Mouse (Mus musculus): Measurements from ENCODE around the gene Zbtb25. TPM values are rescaled to one million over a fixed set of nuclear protein-coding genes. Genes with fewer than 3 reads are reported as not detected.

Zbtb25 gene
- polyA plus RNA-seq, 1 experiment = 17.9 TPM

DNA sequence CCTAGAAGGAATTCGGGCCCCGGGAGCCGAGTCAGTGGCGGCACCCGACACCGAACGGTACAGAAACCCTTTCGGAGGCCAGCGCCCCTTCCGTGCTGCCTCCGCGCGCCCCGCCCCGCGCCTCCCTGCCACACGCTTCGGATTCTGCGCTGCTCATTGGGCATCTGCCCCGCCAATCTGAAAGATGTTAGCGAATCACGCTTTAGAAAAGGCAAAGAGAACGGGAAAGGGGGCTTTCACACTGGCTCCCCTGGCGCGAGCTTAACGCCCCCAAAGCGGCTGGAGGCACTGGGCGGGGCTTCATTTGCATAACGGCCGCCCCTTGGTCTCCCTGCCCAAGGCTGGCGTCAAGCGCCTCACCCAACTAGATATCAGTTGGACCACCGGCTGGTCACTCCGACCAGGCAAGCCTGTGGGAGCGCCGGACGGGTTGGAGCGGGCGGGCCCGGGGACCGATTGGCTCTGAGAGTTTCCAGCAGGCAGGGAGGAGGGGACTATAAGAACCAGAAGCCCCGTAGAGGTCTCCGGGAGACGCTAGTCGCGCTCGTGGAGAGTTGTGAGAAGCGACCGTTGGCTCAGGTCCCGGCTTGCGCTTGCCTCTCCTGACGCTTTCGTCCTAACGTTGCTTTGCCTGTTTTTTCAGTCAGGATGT, 34.6 kb upstream of the Zbtb25 start, which contains the start of gene Hspa2:
Gene Hspa2, plus strand, starts transcription at position 291 of the 652 bp plus-strand sequence.
- TF ChIP-seq CTCF (IDR thresholded peaks at IDR 0.05; ENCODE audit: extremely low read depth, insufficient read depth, low read length) (no peak), POLR2A (IDR thresholded peaks at IDR 0.05; ENCODE audit: extremely low read depth, insufficient read depth, low read length) (peak; percentile 99)
- Histone ChIP-seq H3K4me1 (ENCODE audit: control insufficient read depth, insufficient read depth, low read length) (peaks cover 3% of the 10 kb centered on the region; the same call in 1 of the 2 replicates), H3K27ac (ENCODE audit: insufficient read depth, low read length) (peak within 1 kb of the TSS; percentile 93), H3K4me3 (ENCODE audit: insufficient read depth, low read length) (peak within 1 kb of the TSS; percentile 71)

GRCm38 (mm10) chr12:76402991-76403885, 33.8 kb upstream of the Zbtb25 start:
- H3K4me3 ChIP-seq (ENCODE audit: insufficient read depth, low read length) = peak overlapping the region; percentile 71
- peaks cover 3% of the 10 kb centered on the region; the same call in 1 of the 2 replicates for H3K4me1 ChIP-seq (ENCODE audit: control insufficient read depth, insufficient read depth, low read length)
- no peak for TF ChIP-seq CTCF (IDR thresholded peaks at IDR 0.05; ENCODE audit: extremely low read depth, insufficient read depth, low read length)
- TF ChIP-seq POLR2A (IDR thresholded peaks at IDR 0.05; ENCODE audit: extremely low read depth, insufficient read depth, low read length) = peak; percentile 56; the same call in 1 of the 2 replicates
- peak overlapping the region; percentile 93 for H3K27ac ChIP-seq (ENCODE audit: insufficient read depth, low read length)

GRCm38 (mm10) chr12:76401674-76402073, 32.3 kb upstream of the Zbtb25 start:
- TF ChIP-seq CTCF (IDR thresholded peaks at IDR 0.05; ENCODE audit: extremely low read depth, insufficient read depth, low read length) (no peak), POLR2A (IDR thresholded peaks at IDR 0.05; ENCODE audit: extremely low read depth, insufficient read depth, low read length) (no peak)
- H3K4me3 ChIP-seq (ENCODE audit: insufficient read depth, low read length) = no peak overlapping the region

DNA sequence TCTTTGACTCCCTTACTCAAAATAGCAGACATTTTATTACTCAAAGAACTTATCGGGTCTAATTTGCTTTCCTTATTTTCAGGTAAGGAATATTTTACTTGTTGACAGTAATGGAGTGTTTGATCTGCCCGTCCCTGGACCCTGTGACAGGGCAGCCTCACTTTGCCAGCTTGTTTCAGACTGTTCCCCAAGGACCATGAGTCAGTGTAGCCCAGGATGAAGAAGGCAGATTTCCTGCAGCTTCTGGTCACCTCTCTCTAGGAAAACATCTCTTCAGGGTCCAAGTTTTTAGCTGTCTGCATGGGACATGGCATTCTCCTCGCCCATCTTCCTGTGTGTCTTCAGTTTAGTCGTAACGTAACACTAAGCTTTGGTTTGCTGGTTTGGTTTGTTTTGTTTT, 27.9 kb upstream of the Zbtb25 start:
- no peak overlapping the region for H3K4me3 ChIP-seq (ENCODE audit: insufficient read depth, low read length)
- H3K27ac ChIP-seq (ENCODE audit: insufficient read depth, low read length) = no peak overlapping the region
- no peak for TF ChIP-seq POLR2A (IDR thresholded peaks at IDR 0.05; ENCODE audit: extremely low read depth, insufficient read depth, low read length)
- no peak for TF ChIP-seq CTCF (IDR thresholded peaks at IDR 0.05; ENCODE audit: extremely low read depth, insufficient read depth, low read length)
- H3K4me1 ChIP-seq (ENCODE audit: control insufficient read depth, insufficient read depth, low read length) = no peaks in the 10 kb centered on the region

More at GRCm38 (mm10) chr12:76401674-76402073, 32.3 kb upstream of the Zbtb25 start:
- Histone ChIP-seq H3K4me1 (ENCODE audit: control insufficient read depth, insufficient read depth, low read length) (peaks cover 3% of the 10 kb centered on the region; the same call in 1 of the 2 replicates), H3K27ac (ENCODE audit: insufficient read depth, low read length) (no peak overlapping the region)

- Histone ChIP-seq H3K4me3 (ENCODE audit: insufficient read depth, low read length) (no peak overlapping the region), H3K27ac (ENCODE audit: insufficient read depth, low read length) (no peak overlapping the region), H3K4me1 (ENCODE audit: control insufficient read depth, insufficient read depth, low read length) (no peaks in the 10 kb centered on the region)
Observed at GRCm38 (mm10) chr12:76392979-76393378, 23.6 kb upstream of the Zbtb25 start.

GRCm38 (mm10) chr12:76391595-76392271, 22.3 kb upstream of the Zbtb25 start:
- TF ChIP-seq POLR2A (IDR thresholded peaks at IDR 0.05; ENCODE audit: extremely low read depth, insufficient read depth, low read length) (no peak), CTCF (IDR thresholded peaks at IDR 0.05; ENCODE audit: extremely low read depth, insufficient read depth, low read length) (no peak)

More at GRCm38 (mm10) chr12:76392979-76393378, 23.6 kb upstream of the Zbtb25 start:
- no peak for TF ChIP-seq CTCF (IDR thresholded peaks at IDR 0.05; ENCODE audit: extremely low read depth, insufficient read depth, low read length)
- TF ChIP-seq POLR2A (IDR thresholded peaks at IDR 0.05; ENCODE audit: extremely low read depth, insufficient read depth, low read length) = no peak

DNA sequence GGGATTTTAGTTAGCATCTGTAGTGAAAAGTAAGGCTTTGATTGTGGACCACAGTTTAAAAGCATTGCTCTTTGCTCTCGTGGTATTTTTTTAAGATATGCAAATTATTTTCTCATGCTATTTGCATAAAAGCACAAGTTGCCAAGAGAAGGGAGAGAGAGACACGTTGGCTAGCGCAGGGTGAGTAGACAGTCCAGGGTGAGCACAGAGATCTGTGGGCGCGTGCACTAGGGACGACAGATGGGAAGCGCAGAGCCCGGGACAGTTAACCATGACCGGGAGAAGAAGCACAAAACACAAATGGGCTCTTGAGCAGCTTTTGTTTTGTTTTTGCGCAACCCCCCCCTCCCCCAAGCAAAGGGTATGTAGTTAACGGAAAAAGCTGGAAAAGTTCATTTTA, 19.4 kb upstream of the Zbtb25 start:
- Histone ChIP-seq H3K4me1 (ENCODE audit: control insufficient read depth, insufficient read depth, low read length) (no peaks in the 10 kb centered on the region), H3K4me3 (ENCODE audit: insufficient read depth, low read length) (no peak overlapping the region), H3K27ac (ENCODE audit: insufficient read depth, low read length) (no peak overlapping the region)
- TF ChIP-seq POLR2A (IDR thresholded peaks at IDR 0.05; ENCODE audit: extremely low read depth, insufficient read depth, low read length) (no peak), CTCF (IDR thresholded peaks at IDR 0.05; ENCODE audit: extremely low read depth, insufficient read depth, low read length) (no peak)

More at GRCm38 (mm10) chr12:76391595-76392271, 22.3 kb upstream of the Zbtb25 start:
- no peaks in the 10 kb centered on the region for H3K4me1 ChIP-seq (ENCODE audit: control insufficient read depth, insufficient read depth, low read length)
- no peak overlapping the region for H3K27ac ChIP-seq (ENCODE audit: insufficient read depth, low read length)
- no peak overlapping the region for H3K4me3 ChIP-seq (ENCODE audit: insufficient read depth, low read length)

GRCm38 (mm10) chr12:76385342-76385741, 15.9 kb upstream of the Zbtb25 start:
- TF ChIP-seq POLR2A (IDR thresholded peaks at IDR 0.05; ENCODE audit: extremely low read depth, insufficient read depth, low read length) (no peak), CTCF (IDR thresholded peaks at IDR 0.05; ENCODE audit: extremely low read depth, insufficient read depth, low read length) (no peak)
- no peak overlapping the region for H3K27ac ChIP-seq (ENCODE audit: insufficient read depth, low read length)
- H3K4me3 ChIP-seq (ENCODE audit: insufficient read depth, low read length) = no peak overlapping the region
- H3K4me1 ChIP-seq (ENCODE audit: control insufficient read depth, insufficient read depth, low read length) = no peaks in the 10 kb centered on the region

GRCm38 (mm10) chr12:76380151-76380550, 10.7 kb upstream of the Zbtb25 start:
- Histone ChIP-seq H3K4me1 (ENCODE audit: control insufficient read depth, insufficient read depth, low read length) (no peaks in the 10 kb centered on the region; the same call in 1 of the 2 replicates), H3K27ac (ENCODE audit: insufficient read depth, low read length) (no peak overlapping the region), H3K4me3 (ENCODE audit: insufficient read depth, low read length) (no peak overlapping the region)
- TF ChIP-seq CTCF (IDR thresholded peaks at IDR 0.05; ENCODE audit: extremely low read depth, insufficient read depth, low read length) = no peak

Measured in cortical plate, adult 2 months (tissue).